Mouse (Mus musculus) lung, postnatal 0 days (tissue): ENCODE results near the gene Ppp2r5e.

Source experiments
- CTCF ChIP-seq: IDR thresholded peaks from 2 replicates; pipeline ENCODE4 v1.5.1; 2016; ENCODE audit warnings: antibody characterized with exemption, mild to moderate bottlenecking
- EP300 ChIP-seq: IDR thresholded peaks from 2 replicates; pipeline ENCODE4 v1.6.1; 2016; ENCODE audit warnings: antibody characterized with exemption, mild to moderate bottlenecking, control low read depth

- TF ChIP-seq CTCF (no peak), EP300 (no peak)
Observed at GRCm38 (mm10) chr12:75552296-75552695, 43.7 kb downstream of the Ppp2r5e start.
